Mouse (Mus musculus): ENCODE results near the gene Aspm. TPM values are rescaled to one million over a fixed set of nuclear protein-coding genes. Genes with fewer than 3 reads are reported as not detected.
"Not testable (repeated sequence)": the region's sequence is repeated elsewhere in the genome, so short reads cannot be mapped to it uniquely, and the experiment has no call there.

Aspm gene
- polyA plus RNA-seq (2012; rRNA removed), result 0.28 and 0.34 TPM in 2 replicates

GRCm38 (mm10) chr1:139454340-139455225 lies at the start of gene Aspm:
Gene Aspm, plus strand, starts transcription at chr1:139454772.
- peak; percentile 79 to 89 for DNase-seq (ENCODE audit: extremely low spot score in 1 of 2, low spot score in 1 of 2)

GRCm38 (mm10) chr1:139405766-139406165 lies 48.8 kb upstream of the Aspm start:
- no peak for DNase-seq (ENCODE audit: extremely low spot score in 1 of 2, low spot score in 1 of 2)

GRCm38 (mm10) chr1:139407701-139408100 lies 46.9 kb upstream of the Aspm start:
- no peak for DNase-seq (ENCODE audit: extremely low spot score in 1 of 2, low spot score in 1 of 2)

- not testable (repeated sequence) for DNase-seq (ENCODE audit: extremely low spot score in 1 of 2, low spot score in 1 of 2)
Measured at GRCm38 (mm10) chr1:139412365-139412764, 42.2 kb upstream of the Aspm start.

- no peak for DNase-seq (ENCODE audit: extremely low spot score in 1 of 2, low spot score in 1 of 2)
Measured at GRCm38 (mm10) chr1:139413465-139413864, 41.1 kb upstream of the Aspm start.

GRCm38 (mm10) chr1:139421521-139421874 lies 33.1 kb upstream of the Aspm start:
- no peak for DNase-seq (ENCODE audit: extremely low spot score in 1 of 2, low spot score in 1 of 2)

GRCm38 (mm10) chr1:139421875-139422791 lies 32.4 kb upstream of the Aspm start, which contains the start of gene Zbtb41:
Gene Zbtb41, plus strand, starts transcription at chr1:139422288.
- DNase-seq (ENCODE audit: extremely low spot score in 1 of 2, low spot score in 1 of 2), result peak; percentile 47 to 86

GRCm38 (mm10) chr1:139422941-139423340 lies 31.6 kb upstream of the Aspm start:
- DNase-seq (ENCODE audit: extremely low spot score in 1 of 2, low spot score in 1 of 2), result no peak

GRCm38 (mm10) chr1:139423931-139424330 lies 30.6 kb upstream of the Aspm start:
- no peak for DNase-seq (ENCODE audit: extremely low spot score in 1 of 2, low spot score in 1 of 2)

GRCm38 (mm10) chr1:139425006-139425405 lies 29.6 kb upstream of the Aspm start:
- no peak for DNase-seq (ENCODE audit: extremely low spot score in 1 of 2, low spot score in 1 of 2)

GRCm38 (mm10) chr1:139438373-139438772 lies 16.2 kb upstream of the Aspm start:
- DNase-seq (ENCODE audit: extremely low spot score in 1 of 2, low spot score in 1 of 2), result peak in 1 of 2 experiments; percentile 26

- not testable (repeated sequence) for DNase-seq (ENCODE audit: extremely low spot score in 1 of 2, low spot score in 1 of 2)
Measured at GRCm38 (mm10) chr1:139443103-139443502, 11.5 kb upstream of the Aspm start.

GRCm38 (mm10) chr1:139455226-139455869 lies 776 bp downstream of the Aspm start:
- no peak for DNase-seq (ENCODE audit: extremely low spot score in 1 of 2, low spot score in 1 of 2)

- DNase-seq (ENCODE audit: extremely low spot score in 1 of 2, low spot score in 1 of 2), result no peak
Measured at GRCm38 (mm10) chr1:139460807-139461206, 6.2 kb downstream of the Aspm start.

GRCm38 (mm10) chr1:139465936-139466335 lies 11.4 kb downstream of the Aspm start:
- no peak for DNase-seq (ENCODE audit: extremely low spot score in 1 of 2, low spot score in 1 of 2)

GRCm38 (mm10) chr1:139478898-139479297 lies 24.3 kb downstream of the Aspm start:
- DNase-seq (ENCODE audit: extremely low spot score in 1 of 2, low spot score in 1 of 2), result no peak

GRCm38 (mm10) chr1:139480246-139480645 lies 25.7 kb downstream of the Aspm start:
- DNase-seq (ENCODE audit: extremely low spot score in 1 of 2, low spot score in 1 of 2), result peak in 1 of 2 experiments; percentile 33

GRCm38 (mm10) chr1:139481146-139481545 lies 26.6 kb downstream of the Aspm start:
- peak in 1 of 2 experiments; percentile 14 for DNase-seq (ENCODE audit: extremely low spot score in 1 of 2, low spot score in 1 of 2)

- DNase-seq (ENCODE audit: extremely low spot score in 1 of 2, low spot score in 1 of 2), result no peak
Measured at GRCm38 (mm10) chr1:139494630-139495029, 40.1 kb downstream of the Aspm start.

- DNase-seq (ENCODE audit: extremely low spot score in 1 of 2, low spot score in 1 of 2), result no peak
Measured at GRCm38 (mm10) chr1:139495408-139495807, 40.8 kb downstream of the Aspm start.

GRCm38 (mm10) chr1:139496212-139496611 lies 41.6 kb downstream of the Aspm start:
- DNase-seq (ENCODE audit: extremely low spot score in 1 of 2, low spot score in 1 of 2), result no peak
